Mouse (Mus musculus): ENCODE results near the gene Cbfa2t2. TPM values are rescaled to one million over a fixed set of nuclear protein-coding genes. Genes with fewer than 3 reads are reported as not detected.
"Not testable (repeated sequence)": the region's sequence is repeated elsewhere in the genome, so short reads cannot be mapped to it uniquely, and the experiment has no call there.

The Cbfa2t2 gene
- total RNA-seq, 4 experiments from 2014 or later: 46.3 to 57.2 (median 52.1) TPM

DNA sequence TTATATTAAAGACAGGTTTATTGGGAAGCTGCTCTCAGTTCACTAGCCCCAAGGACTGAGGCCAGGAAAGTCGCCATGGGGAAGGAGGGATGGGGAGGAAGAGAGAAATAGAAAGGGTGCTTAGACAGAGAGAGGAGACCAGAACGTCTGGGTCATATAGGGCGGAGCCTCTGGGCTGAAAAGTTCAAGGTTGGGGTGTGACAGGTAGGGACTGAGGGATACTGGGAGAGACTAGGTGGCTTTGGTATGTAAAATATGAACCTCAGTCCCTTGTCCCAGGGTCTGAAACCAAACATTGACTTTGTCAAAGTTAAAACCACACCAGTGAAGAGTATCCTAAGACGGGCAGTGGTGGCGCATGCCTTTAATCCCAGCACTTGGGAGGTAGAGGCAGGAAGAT, 30.9 kb downstream of the Cbfa2t2 start:
- DNase-seq (ENCODE audit: low spot score in 2 of 2): no peak

DNA sequence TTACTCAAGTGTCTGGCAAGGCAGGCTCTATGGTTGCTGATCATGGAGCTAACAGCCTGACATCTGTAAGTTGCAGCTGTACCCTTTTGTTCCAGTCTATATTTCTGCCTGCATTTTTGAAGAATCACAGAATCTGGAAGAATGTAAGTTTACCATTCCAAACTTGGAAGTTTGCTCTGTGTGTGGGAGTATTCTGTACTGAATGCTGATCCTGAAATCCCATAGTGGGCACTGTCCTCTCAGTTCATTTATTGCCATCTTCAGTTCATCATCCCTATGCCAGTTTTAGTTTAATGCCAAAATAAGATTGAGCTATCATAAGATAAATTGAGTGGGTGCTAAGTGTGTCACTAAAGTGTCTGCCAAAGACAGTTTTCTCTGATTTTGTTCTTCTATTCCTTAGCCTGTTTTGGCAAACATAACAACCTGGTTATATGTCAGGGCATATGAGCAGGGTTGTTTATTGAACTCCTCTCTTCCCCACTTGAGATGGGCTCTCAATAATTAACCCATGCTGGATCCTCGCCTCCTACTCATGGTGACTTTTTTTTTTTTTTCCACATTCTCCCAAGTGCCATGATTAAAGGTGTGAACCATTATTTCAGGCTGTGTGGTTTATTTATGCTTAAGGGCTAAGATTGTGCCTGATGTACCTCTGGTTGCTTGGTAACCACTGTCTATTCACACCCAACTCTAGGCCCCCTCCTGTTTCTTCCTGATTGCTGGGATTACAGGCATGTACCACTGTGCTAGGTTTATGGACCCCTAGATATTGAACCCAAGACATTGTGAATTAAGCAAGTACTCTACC, 38.2 kb downstream of the Cbfa2t2 start:
- no peak for DNase-seq (ENCODE audit: low spot score in 2 of 2)

DNA sequence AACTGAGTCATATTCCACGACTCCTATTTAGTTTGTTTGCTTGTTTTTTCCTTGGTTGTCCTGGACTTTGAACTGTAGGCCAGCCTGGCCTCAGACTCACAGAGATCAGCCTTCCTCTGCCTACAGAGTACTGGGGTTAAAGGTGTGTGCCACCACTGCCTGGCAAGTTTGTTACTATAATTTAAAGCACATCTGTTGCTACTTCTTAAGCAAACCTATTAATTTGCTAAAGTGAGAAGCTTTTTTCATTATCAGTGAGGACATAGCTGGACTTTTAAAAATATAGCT, 38.7 kb downstream of the Cbfa2t2 start:
- DNase-seq (ENCODE audit: low spot score in 2 of 2): no peak

DNA sequence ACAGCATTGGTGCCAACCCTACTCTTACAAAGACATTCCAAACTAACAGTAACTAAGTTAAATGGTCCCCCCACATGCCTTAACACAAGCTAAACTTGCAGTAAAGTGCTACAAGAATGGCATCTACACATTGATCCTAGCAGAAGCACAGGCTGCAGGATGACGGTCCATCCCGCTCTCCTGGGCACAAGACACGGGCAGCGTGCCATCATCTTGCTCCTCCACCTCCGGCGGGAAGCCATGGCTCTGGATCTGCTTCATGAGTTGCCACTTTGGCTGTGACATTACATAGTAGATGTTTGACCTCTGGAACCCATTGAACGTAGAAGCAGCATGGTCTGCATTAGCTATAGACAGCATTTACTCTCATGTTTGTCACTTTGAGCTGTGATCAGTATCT, 39.6 kb downstream of the Cbfa2t2 start:
- no peak for DNase-seq (ENCODE audit: low spot score in 2 of 2)

DNA sequence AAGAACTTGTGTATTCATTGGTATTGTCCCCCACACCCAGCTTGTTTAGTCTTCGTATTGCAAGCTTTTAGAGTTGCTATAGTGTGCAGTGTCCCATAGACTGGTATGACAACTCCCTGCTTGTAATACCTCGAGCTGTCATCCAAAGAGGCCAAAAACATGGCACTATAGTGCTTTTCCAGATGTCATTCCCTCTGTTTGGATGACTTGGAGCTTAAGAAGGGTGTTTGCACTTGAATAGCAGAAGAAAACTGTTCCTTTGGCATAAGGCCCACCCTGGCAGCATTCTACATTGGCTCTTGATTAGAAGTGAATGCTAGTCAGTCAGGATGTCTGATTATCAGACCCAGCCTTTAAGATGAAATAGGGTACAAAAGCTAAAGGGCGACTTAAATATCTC, 40.7 kb downstream of the Cbfa2t2 start:
- no peak for DNase-seq (ENCODE audit: low spot score in 2 of 2)

DNA sequence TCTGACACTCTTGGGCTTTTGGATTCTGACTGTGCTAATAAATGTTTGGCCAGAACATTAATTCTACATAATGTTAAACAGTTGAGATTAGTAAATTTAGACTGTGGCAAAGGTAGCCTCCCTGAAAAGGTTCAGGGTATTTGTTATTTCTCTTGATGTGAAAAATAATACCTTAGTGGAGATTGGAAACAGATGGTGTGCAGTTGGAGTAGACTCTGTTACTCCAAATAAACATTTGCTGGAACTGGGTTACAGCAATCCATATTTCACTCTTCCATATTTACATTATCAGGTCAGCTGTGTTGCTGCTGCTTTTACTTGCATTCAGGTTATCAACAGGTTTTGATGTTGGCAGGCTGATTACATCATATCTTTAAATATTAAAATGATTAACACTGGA, 55.5 kb downstream of the Cbfa2t2 start:
- DNase-seq (ENCODE audit: low spot score in 2 of 2): no peak

DNA sequence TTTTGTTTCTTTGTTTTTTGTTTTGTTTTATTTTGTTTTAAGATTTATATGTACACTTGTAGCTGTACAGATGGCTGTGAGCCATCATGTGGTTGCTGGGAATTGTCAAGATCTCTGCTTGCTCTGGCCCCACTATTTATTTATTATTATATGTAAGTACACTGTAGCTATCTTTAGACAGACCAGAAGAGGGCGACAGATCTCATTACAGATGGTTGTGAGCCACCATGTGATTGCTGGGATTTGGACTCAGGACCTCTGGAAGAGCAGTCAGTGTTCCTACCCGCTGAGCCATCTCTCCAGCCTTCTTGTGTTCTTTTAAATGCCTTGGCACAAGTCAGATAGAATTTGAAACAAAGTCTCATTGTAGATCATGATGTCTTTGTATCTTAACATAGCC, 57.3 kb downstream of the Cbfa2t2 start:
- DNase-seq (ENCODE audit: low spot score in 2 of 2): not testable (repeated sequence)

DNA sequence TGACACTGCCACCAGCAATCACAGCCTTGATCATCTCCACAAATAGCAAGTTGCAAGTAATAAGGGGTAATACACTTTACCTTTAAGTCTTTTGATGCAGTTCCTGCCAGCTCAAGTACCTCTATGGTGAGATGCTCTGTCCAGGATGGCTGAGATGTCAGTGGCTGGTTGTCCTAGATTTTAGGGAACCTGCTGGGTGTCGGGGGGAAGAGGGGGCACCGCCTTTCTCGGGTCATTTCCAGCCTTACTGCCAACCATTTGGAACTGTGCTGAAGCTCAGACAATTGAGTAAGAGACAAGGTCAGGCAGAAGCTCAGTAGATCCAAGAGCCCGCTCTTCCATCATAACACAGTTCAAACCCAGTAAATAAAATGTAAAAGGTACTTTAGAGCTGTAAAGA, 58.7 kb downstream of the Cbfa2t2 start:
- DNase-seq (ENCODE audit: low spot score in 2 of 2): no peak

DNA sequence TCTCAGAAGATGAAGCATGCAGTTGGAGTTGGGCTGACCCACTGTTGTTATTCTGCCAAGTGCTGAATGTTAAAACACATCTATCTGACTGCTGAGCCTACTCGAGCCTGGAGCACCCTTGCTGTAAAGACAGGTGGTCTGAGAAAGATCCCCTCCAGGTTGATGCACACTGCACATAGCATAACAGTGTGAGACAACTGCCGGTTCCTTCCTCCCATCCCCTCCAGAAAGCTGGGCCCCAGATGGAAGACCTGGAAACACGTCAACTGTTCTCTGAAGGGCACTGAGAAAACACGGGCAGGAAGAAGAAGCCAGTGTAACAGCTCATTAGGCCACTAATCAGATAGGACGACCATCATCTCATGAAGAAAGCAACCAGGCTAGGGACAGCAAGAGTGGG, 62.3 kb downstream of the Cbfa2t2 start:
- no peak for DNase-seq (ENCODE audit: low spot score in 2 of 2)

DNA sequence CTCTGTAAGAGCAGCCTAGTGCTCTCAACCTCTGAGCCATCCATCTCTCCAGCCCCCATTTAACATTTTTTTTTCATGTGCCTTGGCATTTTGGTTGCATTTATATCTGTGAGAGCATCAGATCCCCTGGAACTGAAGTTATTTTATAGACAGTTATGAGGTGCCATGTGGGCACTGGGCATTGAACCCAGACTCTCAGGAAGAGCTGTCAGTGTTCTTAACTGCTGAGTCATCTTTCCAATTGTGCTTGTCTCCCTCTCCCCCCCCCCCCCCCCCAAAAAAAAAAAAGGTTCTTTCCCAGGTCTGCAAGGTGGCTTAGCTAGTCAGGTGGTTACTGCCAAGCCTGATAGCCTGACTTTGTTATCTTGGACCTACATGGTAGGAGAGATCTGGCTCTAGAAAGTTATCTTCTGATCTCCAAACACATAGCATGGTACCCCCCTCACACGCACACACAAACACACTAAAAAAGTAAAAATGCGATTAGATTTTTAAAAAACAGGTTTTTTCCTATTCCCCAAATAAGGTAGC, 63.5 kb downstream of the Cbfa2t2 start:
- DNase-seq (ENCODE audit: low spot score in 2 of 2): no peak

DNA sequence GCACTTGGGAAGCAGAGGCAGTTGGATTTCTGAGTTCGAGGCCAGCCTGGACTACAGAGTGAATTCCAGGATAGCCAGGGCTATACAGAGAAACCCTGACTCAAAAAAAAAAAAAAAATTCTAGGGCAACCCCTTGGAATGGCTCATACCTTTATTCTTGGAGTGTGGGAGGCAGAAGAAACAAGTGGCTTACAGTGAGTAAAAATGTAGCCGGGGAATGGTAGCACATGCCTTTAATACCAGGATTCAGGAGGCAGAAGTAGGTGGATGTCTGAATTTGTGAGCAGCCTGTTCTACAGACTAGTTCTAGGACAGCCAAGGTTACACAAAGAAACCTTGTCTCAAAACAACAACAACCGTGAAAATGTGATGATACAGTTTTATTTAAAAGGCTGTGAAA, 64.5 kb downstream of the Cbfa2t2 start:
- no peak for DNase-seq (ENCODE audit: low spot score in 2 of 2)

DNA sequence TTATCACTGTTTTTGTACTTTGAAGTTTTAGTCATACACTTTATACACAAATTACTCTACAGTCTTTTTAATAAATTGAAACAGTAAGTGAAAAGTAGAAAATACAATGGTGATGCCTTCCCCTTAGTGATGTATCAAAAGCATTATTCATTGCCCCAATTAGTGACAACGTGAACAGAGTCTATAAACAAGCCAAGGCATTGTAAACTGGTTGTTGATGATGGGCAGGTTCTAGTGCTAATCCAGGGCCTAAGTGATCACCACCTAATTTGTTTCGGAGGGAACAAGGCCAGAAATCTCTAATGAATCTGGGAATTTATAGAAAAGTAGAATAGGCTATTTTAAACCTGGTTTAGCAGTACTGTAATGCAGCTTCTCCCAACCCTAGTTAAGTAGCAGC, 70.8 kb downstream of the Cbfa2t2 start:
- DNase-seq (ENCODE audit: low spot score in 2 of 2): no peak

DNA sequence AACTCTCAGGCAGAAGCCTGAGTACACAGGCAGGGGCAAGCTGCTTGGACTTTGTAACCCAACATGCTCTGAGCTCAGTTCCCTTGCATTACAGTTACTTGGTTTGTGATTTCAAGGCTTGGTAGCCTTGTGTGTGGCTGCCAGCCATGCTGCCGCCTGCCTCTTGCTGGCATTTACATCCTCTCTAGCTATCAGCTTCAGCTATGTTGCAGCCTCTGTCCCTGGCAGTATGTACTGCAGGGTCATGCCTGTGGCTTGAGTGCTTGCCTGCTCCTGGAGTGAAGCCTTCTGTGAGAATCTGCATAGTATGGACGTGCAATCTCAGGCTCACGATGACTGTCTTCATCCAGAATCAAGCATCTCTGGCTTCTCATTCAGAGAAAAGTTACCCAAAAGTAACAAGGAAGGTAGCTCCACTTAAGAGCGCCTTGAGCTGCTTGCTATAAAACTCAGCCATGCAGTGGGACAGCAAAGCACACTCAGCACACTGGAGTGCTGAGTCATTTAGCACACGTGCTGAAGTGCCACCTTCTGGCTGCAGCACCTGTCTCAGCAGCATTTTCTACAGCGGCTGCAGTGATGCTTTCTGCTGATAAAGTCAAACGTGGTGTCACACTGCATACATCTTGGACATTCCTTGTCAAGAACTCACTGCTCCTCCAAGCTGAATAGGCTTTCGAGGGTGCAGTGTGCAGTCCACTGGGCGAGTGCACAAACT, 71.4 kb downstream of the Cbfa2t2 start:
- DNase-seq (ENCODE audit: low spot score in 2 of 2): peak; percentile 19 to 33

DNA sequence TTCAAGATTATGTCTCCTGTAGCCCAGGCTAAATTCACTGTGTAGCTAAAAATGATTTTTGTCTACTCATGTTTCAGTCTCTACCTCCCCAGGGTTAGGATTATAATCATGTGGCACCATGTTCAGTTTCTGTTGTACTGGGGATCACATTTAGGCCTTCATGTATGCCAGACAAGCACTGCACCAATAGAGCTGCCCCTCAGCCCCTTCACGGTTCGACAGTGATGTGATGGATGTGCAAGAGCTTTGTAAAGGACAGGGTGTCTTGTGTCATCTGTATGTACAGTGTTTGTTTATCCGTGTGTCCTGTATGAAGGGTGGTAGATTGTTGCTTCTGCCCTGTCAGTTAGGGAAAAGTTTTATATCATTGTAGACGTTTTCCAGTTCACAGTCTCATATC, 72.2 kb downstream of the Cbfa2t2 start:
- no peak for DNase-seq (ENCODE audit: low spot score in 2 of 2)

DNA sequence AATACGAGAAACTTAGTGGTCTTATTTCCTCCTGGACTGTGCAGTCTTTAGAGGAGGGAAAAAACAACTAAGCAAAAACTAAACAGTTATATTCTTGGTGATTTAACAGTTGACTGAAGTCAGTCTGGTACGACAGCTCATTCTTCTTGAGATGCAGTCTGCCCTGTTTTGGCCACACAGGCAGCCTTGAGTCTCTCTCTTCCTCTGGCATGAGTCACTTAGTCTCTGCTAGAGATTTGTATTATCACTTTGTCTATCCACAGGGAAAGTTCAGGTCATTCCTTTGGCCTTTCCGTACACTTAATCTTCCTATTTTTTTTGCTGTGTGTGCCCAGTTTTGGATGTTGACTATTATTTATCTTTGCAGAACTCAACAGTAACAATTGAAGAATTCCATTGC, 73.9 kb downstream of the Cbfa2t2 start:
- DNase-seq (ENCODE audit: low spot score in 2 of 2): no peak

DNA sequence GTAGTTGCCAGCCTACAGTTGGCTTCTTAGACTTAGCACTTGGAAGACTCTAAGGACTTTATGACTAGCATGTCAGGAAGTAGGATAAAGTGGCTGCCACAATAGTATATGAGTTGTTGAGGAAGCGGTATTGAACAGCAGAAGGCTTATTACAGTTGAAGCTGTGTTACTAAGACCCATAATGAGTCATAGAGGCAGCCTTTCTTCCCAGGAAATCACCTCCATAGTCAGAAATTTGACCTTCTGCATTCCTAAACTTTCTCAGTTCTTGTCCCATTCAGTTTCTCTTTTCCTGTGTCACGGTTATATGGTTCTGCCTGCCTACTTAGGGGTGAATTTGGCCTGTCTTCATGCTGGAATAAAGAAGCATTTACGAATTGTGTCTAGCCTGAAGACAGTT, 80.7 kb downstream of the Cbfa2t2 start:
- no peak for DNase-seq (ENCODE audit: low spot score in 2 of 2)

DNA sequence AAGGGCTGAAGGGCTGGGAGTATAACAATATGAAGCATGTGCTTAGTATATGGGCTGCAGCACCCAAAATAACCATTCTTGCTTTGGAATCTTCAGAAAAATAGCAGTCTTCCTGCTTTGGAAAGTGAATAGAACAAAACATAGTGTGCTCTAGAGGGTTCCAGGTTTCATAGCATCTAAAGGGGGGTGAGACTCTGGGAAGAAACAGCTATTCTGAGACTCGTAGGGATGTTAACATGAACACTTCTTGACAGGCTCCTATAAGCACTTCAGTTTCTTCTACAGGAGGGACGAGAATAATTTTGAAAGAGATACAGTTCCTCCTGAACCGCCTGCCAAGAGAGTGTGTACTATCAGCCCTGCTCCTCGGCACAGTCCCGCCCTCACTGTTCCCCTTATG, 81.1 kb downstream of the Cbfa2t2 start:
- DNase-seq (ENCODE audit: low spot score in 2 of 2): no peak

DNA sequence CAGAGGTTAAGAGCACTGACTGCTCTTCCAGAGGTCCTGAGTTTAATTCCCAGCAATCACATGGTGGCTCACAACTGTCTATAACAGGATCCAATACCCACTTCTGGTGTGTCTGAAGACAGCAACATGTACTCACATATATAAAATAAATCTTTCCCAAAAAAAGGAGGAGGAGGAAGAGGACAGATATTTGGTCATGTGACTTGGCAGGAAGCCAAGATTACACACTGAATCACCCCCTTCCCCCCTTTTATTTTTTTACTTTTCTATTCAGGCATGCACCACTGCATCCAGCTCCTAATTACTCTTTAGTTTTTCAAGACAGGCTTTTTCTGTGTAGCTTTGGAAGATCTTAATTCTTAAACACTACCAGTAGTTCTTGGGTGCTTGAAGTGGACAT, 85.2 kb downstream of the Cbfa2t2 start:
- no peak for DNase-seq (ENCODE audit: low spot score in 2 of 2)

DNA sequence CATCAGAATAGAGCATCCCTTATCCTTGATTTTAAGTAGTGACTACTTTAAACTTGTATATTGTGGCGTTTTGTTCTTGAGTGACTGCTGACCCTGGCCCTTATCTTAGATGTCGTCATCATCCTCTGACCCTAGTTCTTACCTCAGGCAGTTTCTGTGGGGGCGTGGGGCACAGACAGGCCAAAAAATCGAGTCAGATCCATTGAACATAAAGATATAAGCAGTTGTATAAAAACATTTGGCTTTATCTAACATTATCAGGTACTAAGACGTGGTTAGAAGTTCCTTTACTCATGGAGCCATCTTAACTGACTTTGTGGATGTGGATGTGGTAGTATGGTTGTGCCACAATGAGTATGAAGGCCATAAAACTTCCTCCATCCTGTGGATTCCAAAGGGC, 86.1 kb downstream of the Cbfa2t2 start:
- DNase-seq (ENCODE audit: low spot score in 2 of 2): no peak

DNA sequence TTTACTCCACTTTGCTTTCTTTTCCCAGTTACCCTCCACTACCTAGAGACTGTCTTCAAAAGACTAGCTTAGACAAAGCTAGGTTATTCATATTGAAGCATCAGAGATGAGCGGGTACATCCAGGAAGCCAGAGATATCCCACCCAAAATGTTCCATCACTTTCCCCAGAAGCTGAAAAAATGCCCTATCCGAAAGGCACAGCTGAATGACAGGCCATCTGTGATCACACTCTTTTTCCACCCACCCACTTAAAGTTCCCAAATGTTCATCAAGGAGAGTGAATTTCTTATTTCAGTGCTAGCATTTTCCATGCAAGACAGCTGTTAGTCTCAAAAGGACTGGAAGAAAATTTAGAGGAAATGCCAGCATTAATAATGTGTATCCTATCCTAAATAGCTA, 89.0 kb downstream of the Cbfa2t2 start:
- no peak for DNase-seq (ENCODE audit: low spot score in 2 of 2)

DNA sequence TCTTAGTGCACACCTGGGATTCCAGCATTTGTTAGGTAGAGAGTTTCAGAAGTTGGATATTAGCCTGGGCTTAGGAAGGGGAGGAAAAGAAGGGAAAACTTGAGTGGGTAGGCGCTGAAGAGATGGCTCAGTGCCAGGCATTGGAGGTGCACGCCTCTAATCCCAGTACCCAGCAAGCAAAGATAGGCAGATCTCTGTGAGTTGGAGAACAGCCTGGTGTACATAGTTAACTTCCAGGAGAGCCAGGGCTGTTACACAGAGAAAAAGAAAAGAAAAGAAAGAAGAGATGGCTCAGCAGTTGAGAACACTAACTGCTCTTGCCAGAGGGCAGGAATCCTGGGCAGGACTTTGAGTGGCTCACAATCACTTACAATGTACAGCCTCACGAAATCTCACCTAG, 90.2 kb downstream of the Cbfa2t2 start:
- no peak for DNase-seq (ENCODE audit: low spot score in 2 of 2)

DNA sequence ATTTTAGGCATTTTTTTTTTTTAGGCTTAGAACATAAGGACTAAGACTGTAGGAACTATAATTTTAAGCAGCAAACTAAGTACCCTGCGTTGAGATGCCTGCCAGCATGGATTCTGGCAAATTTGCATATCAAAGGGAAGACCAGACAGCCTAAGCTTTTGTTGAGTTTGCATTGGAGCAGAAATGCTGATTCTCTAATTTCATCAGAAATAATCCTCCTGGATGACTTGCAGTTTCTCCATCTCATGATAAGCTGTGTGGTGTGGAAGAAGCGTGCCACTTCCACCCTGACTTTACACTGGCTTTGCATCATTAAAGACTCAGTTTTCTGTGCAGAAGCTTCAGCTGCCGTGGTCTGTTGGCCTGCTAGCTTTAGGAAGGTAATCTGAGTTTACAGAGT, 96.6 kb downstream of the Cbfa2t2 start:
- no peak for DNase-seq (ENCODE audit: low spot score in 2 of 2)

DNA sequence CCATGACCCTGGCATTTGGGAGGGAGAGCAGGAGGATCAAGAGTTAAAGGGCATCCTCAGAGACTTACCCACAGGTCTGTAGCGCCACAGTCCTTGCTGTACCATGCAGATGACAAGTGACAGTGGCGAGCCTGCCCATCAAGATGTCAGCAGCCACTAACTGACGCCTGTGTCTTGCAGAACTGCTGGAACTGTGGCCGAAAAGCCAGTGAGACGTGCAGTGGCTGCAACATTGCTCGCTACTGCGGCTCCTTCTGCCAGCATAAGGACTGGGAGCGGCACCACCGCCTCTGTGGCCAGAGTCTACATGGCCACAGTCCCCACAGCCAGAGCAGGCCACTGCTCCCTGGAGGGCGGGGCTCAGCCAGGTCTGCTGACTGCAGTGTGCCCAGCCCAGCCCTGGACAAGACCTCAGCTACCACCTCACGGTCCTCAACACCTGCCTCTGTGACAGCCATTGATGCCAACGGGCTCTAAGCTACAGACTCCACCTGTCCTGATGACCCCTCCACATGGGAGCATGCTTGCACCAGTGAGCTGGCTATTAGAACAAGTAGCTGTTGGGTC, 98.5 kb downstream of the Cbfa2t2 start:
- no peak for DNase-seq (ENCODE audit: low spot score in 2 of 2)

Measured in left cerebral cortex, adult 8-10 months (tissue).